ENCODE assay signal across 18 mouse cellular contexts in the genomic region with DNA sequence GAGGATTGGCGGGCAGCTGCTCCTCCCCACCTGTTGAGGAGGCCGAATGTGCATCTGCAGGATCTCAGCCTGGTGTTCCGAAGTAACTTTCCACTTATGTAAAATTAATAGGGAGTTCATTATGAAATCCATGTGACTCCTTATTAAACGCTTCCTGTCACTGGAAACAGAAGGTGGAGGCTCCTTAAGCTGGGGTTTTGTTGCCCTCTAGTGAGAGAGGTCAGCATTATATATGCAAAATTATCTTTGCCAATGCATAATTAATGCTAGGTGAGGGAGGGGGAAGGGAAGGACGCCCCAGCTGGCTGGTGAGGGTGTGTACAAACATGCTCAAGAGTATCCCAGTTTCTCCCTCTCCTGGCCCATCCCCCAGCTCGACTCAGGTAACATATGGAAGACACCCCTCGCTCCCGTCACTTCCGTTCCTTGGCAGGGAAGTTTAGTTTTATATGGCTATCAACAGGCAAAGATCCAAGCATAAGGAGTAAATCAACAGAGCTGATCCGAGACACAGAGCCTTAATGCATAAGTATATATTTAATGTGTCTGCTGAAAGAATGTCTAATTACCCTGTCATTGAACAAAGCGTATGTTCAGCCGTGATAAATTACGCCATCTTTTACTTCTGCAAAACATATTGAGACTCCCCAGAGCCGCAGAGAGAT.
DNase-seq lines count a peak whose midpoint lies in the region; ATAC-seq and TF ChIP-seq lines count a peak whose summit lies in the region.
"Had no signal": no experiment of that assay in that cellular context is flagged by ENCODE, and none has a peak within 500 bp of the region (broad histone marks: within the 10 kb centered on the region; RNA-seq: fewer than 3 reads in every experiment).

No protein-coding gene starts in this region.

- no peak overlapping the region for H3K4me3 ChIP-seq in forebrain, postnatal 0 days (ENCODE audit: low read depth, low read length)
- no peak overlapping the region for H3K4me3 ChIP-seq in forebrain, embryonic 13.5 days
- H3K4me3 ChIP-seq in limb, embryonic 13.5 days, result no peak overlapping the region
- H3K4me3 ChIP-seq in limb, embryonic 10.5 days, result no peak overlapping the region
- 0 out of 2 replicates have a peak overlapping the region, but pooled peaks have one; percentile 11 for H3K4me3 ChIP-seq in cortical plate, adult 2 months (ENCODE audit: insufficient read depth, low read length)
- no peak overlapping the region for H3K4me3 ChIP-seq in stomach, embryonic 14.5 days (ENCODE audit: low read depth, low read length)
- H3K4me3 ChIP-seq: embryonic facial prominence, embryonic 12.5 days; heart, adult 2 months; neural tube, embryonic 12.5 days had no signal

- H3K27me3 ChIP-seq in forebrain, postnatal 0 days (ENCODE audit: insufficient read depth, low read length), result no peaks in the 10 kb centered on the region
- H3K27me3 ChIP-seq in forebrain, embryonic 13.5 days, result no peaks in the 10 kb centered on the region
- H3K27me3 ChIP-seq in limb, embryonic 13.5 days, result no peaks in the 10 kb centered on the region
- no peaks in the 10 kb centered on the region for H3K27me3 ChIP-seq in limb, embryonic 10.5 days (ENCODE audit: low read depth, poor library complexity, severe bottlenecking)
- H3K27me3 ChIP-seq in stomach, embryonic 14.5 days (ENCODE audit: control insufficient read depth, insufficient read depth, low read length), result no peaks in the 10 kb centered on the region; the same call in 1 of the 2 replicates
- H3K27me3 ChIP-seq: embryonic facial prominence, embryonic 12.5 days; neural tube, embryonic 12.5 days had no signal

- no peaks in the 10 kb centered on the region for H3K9me3 ChIP-seq in forebrain, postnatal 0 days (ENCODE audit: low read length)
- H3K9me3 ChIP-seq in forebrain, embryonic 13.5 days (replicated peaks), result no peaks in the 10 kb centered on the region
- no peaks in the 10 kb centered on the region for H3K9me3 ChIP-seq in limb, embryonic 13.5 days
- H3K9me3 ChIP-seq in limb, embryonic 10.5 days (replicated peaks), result no peaks in the 10 kb centered on the region
- H3K9me3 ChIP-seq in stomach, embryonic 14.5 days (ENCODE audit: control insufficient read depth, low read depth, low read length), result no peaks in the 10 kb centered on the region
- H3K9me3 ChIP-seq: embryonic facial prominence, embryonic 12.5 days; neural tube, embryonic 12.5 days had no signal

- no peak overlapping the region for H3K4me2 ChIP-seq in forebrain, postnatal 0 days (ENCODE audit: low read depth)
- no peak overlapping the region for H3K4me2 ChIP-seq in forebrain, embryonic 13.5 days
- peak overlapping the region; percentile 30; the same call in 1 of the 2 replicates for H3K4me2 ChIP-seq in limb, embryonic 13.5 days (replicated peaks)
- H3K4me2 ChIP-seq in stomach, embryonic 14.5 days (replicated peaks; ENCODE audit: low read depth, low read length), result no peak overlapping the region
- H3K4me2 ChIP-seq: embryonic facial prominence, embryonic 12.5 days; neural tube, embryonic 12.5 days had no signal

- ATAC-seq in forebrain, postnatal 0 days, result peak; percentile 14; the same call in 1 of the 2 replicates
- ATAC-seq in forebrain, embryonic 13.5 days, result no peak
- ATAC-seq in limb, embryonic 13.5 days (ENCODE audit: low FRiP score, low read depth), result no peak
- 0 out of 2 replicates have a peak, but pooled peaks have one; percentile 33 for ATAC-seq in stomach, embryonic 14.5 days (ENCODE audit: insufficient number of reproducible peaks, insufficient read depth, low FRiP score, low read depth)
- ATAC-seq: inflammation-experienced regulatory T-cells, adult 6 months; liver, postnatal 0 days had no signal

- peak; percentile 50 for TF ChIP-seq CTCF in forebrain, postnatal 0 days (IDR thresholded peaks at IDR 0.05; ENCODE audit: low read depth)
- no peak for TF ChIP-seq CTCF in cortical plate, adult 2 months (IDR thresholded peaks at IDR 0.05; ENCODE audit: extremely low read depth, insufficient read depth, low read length)

- no peak for TF ChIP-seq POLR2A in cortical plate, adult 2 months (IDR thresholded peaks at IDR 0.05; ENCODE audit: extremely low read depth, insufficient read depth, low read length)

- H3K4me1 ChIP-seq in forebrain, postnatal 0 days (ENCODE audit: insufficient read depth), result no peaks in the 10 kb centered on the region
- H3K4me1 ChIP-seq in forebrain, embryonic 13.5 days, result no peaks in the 10 kb centered on the region
- H3K4me1 ChIP-seq in limb, embryonic 13.5 days, result peaks cover 11% of the 10 kb centered on the region
- 0 out of 2 replicates have a peak, but pooled peaks cover 3% of the 10 kb centered on the region for H3K4me1 ChIP-seq in limb, embryonic 10.5 days
- H3K4me1 ChIP-seq in cortical plate, adult 2 months (ENCODE audit: control insufficient read depth, insufficient read depth, low read length), result no peaks in the 10 kb centered on the region
- peaks cover 5% of the 10 kb centered on the region; the same call in 1 of the 2 replicates for H3K4me1 ChIP-seq in stomach, embryonic 14.5 days (ENCODE audit: control insufficient read depth, insufficient read depth, low read length)
- H3K4me1 ChIP-seq: neural tube, embryonic 12.5 days had no signal

- no peak overlapping the region for H3K9ac ChIP-seq in forebrain, postnatal 0 days
- H3K9ac ChIP-seq in forebrain, embryonic 13.5 days, result no peak overlapping the region
- H3K9ac ChIP-seq in limb, embryonic 13.5 days, result no peak overlapping the region
- H3K9ac ChIP-seq in stomach, embryonic 14.5 days (replicated peaks; ENCODE audit: low read depth, low read length), result no peak overlapping the region
- H3K9ac ChIP-seq: embryonic facial prominence, embryonic 12.5 days; liver, postnatal 0 days; neural tube, embryonic 12.5 days had no signal

- peak; percentile 42 for DNase-seq in forebrain, postnatal 0 days
- no peak for DNase-seq in limb, embryonic 10.5 days (ENCODE audit: low spot score)
- DNase-seq in kidney, adult 11 months, result no peak
- DNase-seq: cerebellum, adult 2 months; gastrocnemius, postnatal 14 days; heart, adult 2 months; heart, postnatal 36 days; liver, postnatal 0 days; lung, postnatal 10 days; thymus, adult 18-20 months; thymus, postnatal 4 days had no signal

- H3K27ac ChIP-seq in forebrain, postnatal 0 days (ENCODE audit: low read depth, low read length), result no peak overlapping the region
- H3K27ac ChIP-seq in forebrain, embryonic 13.5 days, result no peak overlapping the region
- H3K27ac ChIP-seq in limb, embryonic 13.5 days, result no peak overlapping the region
- no peak overlapping the region for H3K27ac ChIP-seq in limb, embryonic 10.5 days
- no peak overlapping the region for H3K27ac ChIP-seq in cortical plate, adult 2 months (ENCODE audit: insufficient read depth, low read length)
- H3K27ac ChIP-seq in stomach, embryonic 14.5 days (ENCODE audit: low read length), result no peak overlapping the region
- H3K27ac ChIP-seq: embryonic facial prominence, embryonic 12.5 days; heart, adult 2 months; neural tube, embryonic 12.5 days had no signal

- no peaks in the 10 kb centered on the region for H3K36me3 ChIP-seq in forebrain, postnatal 0 days (ENCODE audit: insufficient read depth)
- H3K36me3 ChIP-seq in forebrain, embryonic 13.5 days (ENCODE audit: poor library complexity, severe bottlenecking), result no peaks in the 10 kb centered on the region
- H3K36me3 ChIP-seq in limb, embryonic 13.5 days, result no peaks in the 10 kb centered on the region
- H3K36me3 ChIP-seq in limb, embryonic 10.5 days, result no peaks in the 10 kb centered on the region
- H3K36me3 ChIP-seq in stomach, embryonic 14.5 days (ENCODE audit: control insufficient read depth, insufficient read depth, low read length), result no peaks in the 10 kb centered on the region
- H3K36me3 ChIP-seq: embryonic facial prominence, embryonic 12.5 days; neural tube, embryonic 12.5 days had no signal

- WGBS in forebrain, postnatal 0 days, result 54% methylated on average over 14 of the region's 14 CpGs
- WGBS in forebrain, embryonic 13.5 days, result 69% methylated on average over 14 of the region's 14 CpGs
- WGBS in limb, embryonic 13.5 days, result 42% methylated on average over 14 of the region's 14 CpGs
- WGBS in limb, embryonic 10.5 days, result 73% methylated on average over 14 of the region's 14 CpGs
- 43% methylated on average over 14 of the region's 14 CpGs for WGBS in stomach, embryonic 14.5 days

Comparison
In these comparisons a context has a peak if more than half of its experiments do, and no peak if none do; other contexts are left out.
1. ATAC-seq: peak in forebrain, postnatal 0 days (single experiment) and stomach, embryonic 14.5 days (single experiment); none in forebrain, embryonic 13.5 days (single experiment) and limb, embryonic 13.5 days (single experiment).